Comparison of ENCODE assay signal across 8 mouse cellular contexts in the genomic region with DNA sequence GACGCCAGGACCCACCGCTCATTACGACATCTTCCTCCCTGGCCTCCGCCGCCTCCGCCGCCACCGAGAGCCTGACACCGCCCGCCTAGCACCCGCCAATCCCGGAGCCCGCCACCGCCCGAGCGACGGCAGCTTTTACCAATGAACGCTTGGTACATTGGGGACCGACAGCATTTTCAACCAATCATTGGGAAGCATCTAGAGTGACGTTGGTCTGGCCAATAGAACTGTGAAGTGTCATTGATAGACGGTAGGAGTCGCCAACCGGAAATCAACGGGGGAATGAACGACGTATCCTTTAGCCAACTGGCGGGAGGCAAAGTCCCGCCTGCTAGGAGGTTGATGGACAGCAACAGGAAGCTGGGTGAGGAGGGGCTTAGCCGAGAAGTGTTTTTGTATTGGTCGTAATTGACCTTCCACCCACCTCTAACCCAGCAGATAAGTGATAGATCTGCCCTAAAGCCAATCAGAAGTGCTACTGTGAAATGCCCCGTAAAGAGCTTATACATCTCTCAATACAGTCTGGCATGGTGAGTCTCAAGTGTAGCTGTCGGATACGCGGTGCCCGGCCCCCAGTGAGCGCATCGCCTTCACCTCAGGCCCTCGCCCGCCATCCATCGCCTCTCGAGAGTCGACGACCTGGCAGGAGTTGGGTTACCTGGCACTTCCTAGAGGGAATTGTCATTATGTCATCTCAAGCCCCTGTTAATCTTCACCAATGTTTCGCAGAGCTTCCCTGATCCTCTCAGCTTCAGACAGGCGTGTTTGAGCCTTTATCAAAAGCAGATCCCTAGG. TPM values are rescaled to one million over a fixed set of nuclear protein-coding genes. Genes with fewer than 3 reads are reported as not detected.
DNase-seq lines count a peak whose midpoint lies in the region; ATAC-seq lines count a peak whose summit lies in the region.

No protein-coding gene starts in this region.

- H3K27ac ChIP-seq in hindbrain, embryonic 13.5 days: peak overlapping the region; percentile 98

- peak overlapping the region; percentile 83 for H3K4me2 ChIP-seq in hindbrain, embryonic 13.5 days

- under 1% methylated on average over 45 of the region's 45 CpGs for WGBS in hindbrain, embryonic 13.5 days

- peak overlapping the region; percentile 87 for H3K9ac ChIP-seq in hindbrain, embryonic 13.5 days

- H3K27me3 ChIP-seq in hindbrain, embryonic 13.5 days: peaks cover 7% of the 10 kb centered on the region; the same call in 1 of the 2 replicates

- H3K4me1 ChIP-seq in hindbrain, embryonic 13.5 days (replicated peaks): peaks cover 52% of the 10 kb centered on the region

- no peaks in the 10 kb centered on the region for H3K9me3 ChIP-seq in hindbrain, embryonic 13.5 days

- peak; percentile 100 for DNase-seq in R1 (ENCODE audit: low read depth, low spot score)
- peak; percentile 98 to 99 for DNase-seq in cerebellum, postnatal 14 days
- peak; percentile 99 to 100 for DNase-seq in frontal cortex, postnatal 14 days (ENCODE audit: low spot score in 2 of 2)
- DNase-seq in layer of hippocampus, postnatal 25 days (ENCODE audit: extremely low spot score in 1 of 2, low spot score in 1 of 2): peak; percentile 92 to 98
- peak; percentile 100 for DNase-seq in lung, postnatal 25 days (ENCODE audit: low spot score)
- DNase-seq in retina, embryonic 14.5 days (ENCODE audit: low spot score): peak; percentile 100
- DNase-seq in thymus, postnatal 4 days: peak; percentile 96

- peak overlapping the region; percentile 82 for H3K4me3 ChIP-seq in hindbrain, embryonic 13.5 days

- ATAC-seq in hindbrain, embryonic 13.5 days (ENCODE audit: low FRiP score): peak; percentile 97

- H3K36me3 ChIP-seq in hindbrain, embryonic 13.5 days: no peaks in the 10 kb centered on the region

RNA-seq across cellular contexts. Expression of a gene that starts 5.0 kb away (rescaled TPM):
- polyA plus RNA-seq in hindbrain, embryonic 13.5 days (2015; fragmentation: Nextera tagmentation; extraction: Ambion mirVana): 15.9 and 17.2 TPM in 2 replicates
- total RNA-seq in layer of hippocampus, postnatal 25 days (2021): 10 to 100 TPM; 12.8 to 15.0 TPM

RNA-seq across cellular contexts. Expression of a gene that starts 34.0 kb away (rescaled TPM):
- polyA plus RNA-seq in hindbrain, embryonic 13.5 days (2015; fragmentation: Nextera tagmentation; extraction: Ambion mirVana): 20.5 and 22.6 TPM in 2 replicates
- total RNA-seq in layer of hippocampus, postnatal 25 days (2021): 10 to 100 TPM; 35.1 to 37.9 TPM

RNA-seq across cellular contexts. Expression of a gene that starts 35.4 kb away (rescaled TPM):
- 0.10 and 0.29 TPM in 2 replicates for polyA plus RNA-seq in hindbrain, embryonic 13.5 days (2015; fragmentation: Nextera tagmentation; extraction: Ambion mirVana)
- total RNA-seq in layer of hippocampus, postnatal 25 days (2021): 1 to 10 TPM in 1 of 2 experiments, under 1 TPM in 1; 0.86 to 1.8 TPM

RNA-seq across cellular contexts. Expression of a gene that starts 49.9 kb away (rescaled TPM):
- polyA plus RNA-seq in hindbrain, embryonic 13.5 days (2015; fragmentation: Nextera tagmentation; extraction: Ambion mirVana): 0.29 and 0.43 TPM in 2 replicates
- total RNA-seq in layer of hippocampus, postnatal 25 days (2021): not detected

RNA-seq across cellular contexts. Expression of a gene that starts 51.9 kb away (rescaled TPM):
- 14.4 and 15.3 TPM in 2 replicates for polyA plus RNA-seq in hindbrain, embryonic 13.5 days (2015; fragmentation: Nextera tagmentation; extraction: Ambion mirVana)
- total RNA-seq in layer of hippocampus, postnatal 25 days (2021): 1 to 10 TPM; 4.0 to 4.2 TPM

Comparison
In these comparisons a context has a peak if more than half of its experiments do, and no peak if none do; other contexts are left out.
1. Peak in every context shown above with its lines: DNase-seq, ATAC-seq, H3K4me3 ChIP-seq and H3K27ac ChIP-seq.